In the genomic region with DNA sequence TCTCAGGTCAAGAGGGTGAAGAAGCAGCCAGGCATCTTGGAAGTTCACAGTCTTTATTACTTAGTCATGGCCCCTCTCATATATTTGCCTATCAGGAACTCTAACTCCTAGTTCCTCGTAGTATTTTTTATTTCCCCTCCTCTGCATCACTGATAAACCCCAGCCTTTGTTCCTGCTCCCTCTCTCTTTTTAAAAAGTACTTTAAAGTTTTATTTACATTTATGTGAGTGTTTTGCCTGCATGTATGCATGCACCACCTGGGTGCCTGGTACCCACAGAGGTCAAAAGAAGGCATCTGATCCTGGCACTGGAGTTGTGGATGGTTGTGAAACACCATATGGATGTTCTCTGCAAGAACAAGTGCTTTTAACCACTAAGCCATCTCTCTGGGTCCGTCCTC, we compare ENCODE assay signal across 23 mouse cellular contexts. TPM values are rescaled to one million over a fixed set of nuclear protein-coding genes. Genes with fewer than 3 reads are reported as not detected.
DNase-seq lines count a peak whose midpoint lies in the region; ATAC-seq and TF ChIP-seq lines count a peak whose summit lies in the region.
"Had no signal": no experiment of that assay in that cellular context is flagged by ENCODE, and none has a peak within 500 bp of the region (broad histone marks: within the 10 kb centered on the region; RNA-seq: fewer than 3 reads in every experiment).

No protein-coding gene starts in this region.

- H3K27ac ChIP-seq in forebrain, embryonic 10.5 days = peak overlapping the region; percentile 85; the same call in 1 of the 2 replicates
- no peak overlapping the region for H3K27ac ChIP-seq in forebrain, embryonic 16.5 days (ENCODE audit: low read length)
- peak overlapping the region; percentile 81 for H3K27ac ChIP-seq in midbrain, embryonic 10.5 days (replicated peaks)
- H3K27ac ChIP-seq in midbrain, embryonic 14.5 days (replicated peaks; ENCODE audit: low read depth, low read length) = no peak overlapping the region
- 0 out of 2 replicates have a peak overlapping the region, but pooled peaks have one; percentile 63 for H3K27ac ChIP-seq in forebrain, embryonic 15.5 days (replicated peaks)
- no peak overlapping the region for H3K27ac ChIP-seq in thymus, adult 2 months (ENCODE audit: control insufficient read depth, insufficient read depth, low read length)
- H3K27ac ChIP-seq: intestine, embryonic 15.5 days; liver, embryonic 13.5 days; stomach, postnatal 0 days had no signal

- H3K36me3 ChIP-seq in forebrain, embryonic 10.5 days (replicated peaks) = peaks cover 4% of the 10 kb centered on the region; the same call in 1 of the 2 replicates
- H3K36me3 ChIP-seq in forebrain, embryonic 16.5 days (ENCODE audit: control insufficient read depth, insufficient read depth) = no peaks in the 10 kb centered on the region
- peaks cover 5% of the 10 kb centered on the region; the same call in 1 of the 2 replicates for H3K36me3 ChIP-seq in midbrain, embryonic 10.5 days
- peaks cover 10% of the 10 kb centered on the region; the same call in 1 of the 2 replicates for H3K36me3 ChIP-seq in midbrain, embryonic 14.5 days (ENCODE audit: control insufficient read depth, insufficient read depth, low read length)
- peaks cover 6% of the 10 kb centered on the region for H3K36me3 ChIP-seq in forebrain, embryonic 15.5 days
- no peaks in the 10 kb centered on the region for H3K36me3 ChIP-seq in myocyte (ENCODE audit: control insufficient read depth, insufficient read depth)
- no peaks in the 10 kb centered on the region for H3K36me3 ChIP-seq in thymus, adult 2 months (ENCODE audit: control insufficient read depth, insufficient read depth, low read length)
- H3K36me3 ChIP-seq: heart, embryonic 12.5 days; intestine, embryonic 15.5 days; liver, embryonic 13.5 days had no signal

- H3K9me3 ChIP-seq in forebrain, embryonic 10.5 days = no peaks in the 10 kb centered on the region
- H3K9me3 ChIP-seq in forebrain, embryonic 16.5 days (ENCODE audit: control insufficient read depth, low read length) = no peaks in the 10 kb centered on the region
- H3K9me3 ChIP-seq in midbrain, embryonic 10.5 days (replicated peaks) = no peaks in the 10 kb centered on the region
- H3K9me3 ChIP-seq in midbrain, embryonic 14.5 days (ENCODE audit: control insufficient read depth, low read length) = no peaks in the 10 kb centered on the region
- no peaks in the 10 kb centered on the region for H3K9me3 ChIP-seq in forebrain, embryonic 15.5 days
- H3K9me3 ChIP-seq: heart, embryonic 12.5 days; intestine, embryonic 15.5 days; liver, embryonic 13.5 days had no signal

- WGBS in forebrain, embryonic 10.5 days = 76% methylated on average over 2 of the region's 2 CpGs
- 59% methylated on average over 2 of the region's 2 CpGs for WGBS in forebrain, embryonic 16.5 days
- 66% methylated on average over 2 of the region's 2 CpGs for WGBS in midbrain, embryonic 10.5 days
- WGBS in midbrain, embryonic 14.5 days = 58% methylated on average over 2 of the region's 2 CpGs
- 64% methylated on average over 2 of the region's 2 CpGs for WGBS in forebrain, embryonic 15.5 days
- WGBS in thymus, adult 2 months = 51% methylated on average over 2 of the region's 2 CpGs

- H3K79me2 ChIP-seq in myocyte (ENCODE audit: control insufficient read depth, insufficient read depth) = no peaks in the 10 kb centered on the region

- H3K9ac ChIP-seq in forebrain, embryonic 16.5 days (replicated peaks; ENCODE audit: low read depth, low read length) = no peak overlapping the region
- no peak overlapping the region for H3K9ac ChIP-seq in midbrain, embryonic 14.5 days (replicated peaks; ENCODE audit: low read length)
- H3K9ac ChIP-seq in forebrain, embryonic 15.5 days (replicated peaks) = no peak overlapping the region
- H3K9ac ChIP-seq: liver, embryonic 13.5 days had no signal

- H3K4me3 ChIP-seq in forebrain, embryonic 10.5 days = no peak overlapping the region
- H3K4me3 ChIP-seq in forebrain, embryonic 16.5 days (replicated peaks; ENCODE audit: low read length) = no peak overlapping the region
- peak overlapping the region; percentile 55; the same call in 1 of the 2 replicates for H3K4me3 ChIP-seq in midbrain, embryonic 10.5 days
- no peak overlapping the region for H3K4me3 ChIP-seq in midbrain, embryonic 14.5 days (replicated peaks; ENCODE audit: low read depth, low read length)
- no peak overlapping the region for H3K4me3 ChIP-seq in forebrain, embryonic 15.5 days
- peak overlapping the region; percentile 9 for H3K4me3 ChIP-seq in myocyte
- H3K4me3 ChIP-seq in thymus, adult 2 months (ENCODE audit: control insufficient read depth, insufficient read depth, low read length) = no peak overlapping the region

- H3K4me2 ChIP-seq in forebrain, embryonic 16.5 days (ENCODE audit: low read length) = no peak overlapping the region
- no peak overlapping the region for H3K4me2 ChIP-seq in midbrain, embryonic 14.5 days (ENCODE audit: low read length)
- H3K4me2 ChIP-seq in forebrain, embryonic 15.5 days (replicated peaks) = no peak overlapping the region
- H3K4me2 ChIP-seq in myocyte (ENCODE audit: low read depth) = no peak overlapping the region

- H3K27me3 ChIP-seq in forebrain, embryonic 10.5 days (ENCODE audit: poor library complexity, severe bottlenecking) = no peaks in the 10 kb centered on the region
- no peaks in the 10 kb centered on the region for H3K27me3 ChIP-seq in forebrain, embryonic 16.5 days (replicated peaks; ENCODE audit: control insufficient read depth, insufficient read depth, low read length)
- H3K27me3 ChIP-seq in midbrain, embryonic 10.5 days (ENCODE audit: low read depth, poor library complexity, severe bottlenecking) = no peaks in the 10 kb centered on the region
- H3K27me3 ChIP-seq in midbrain, embryonic 14.5 days (ENCODE audit: control insufficient read depth, insufficient read depth, low read length) = no peaks in the 10 kb centered on the region
- H3K27me3 ChIP-seq in forebrain, embryonic 15.5 days = no peaks in the 10 kb centered on the region
- H3K27me3 ChIP-seq in myocyte (ENCODE audit: control insufficient read depth, insufficient read depth, insufficient read length) = no peaks in the 10 kb centered on the region
- H3K27me3 ChIP-seq in thymus, adult 2 months (ENCODE audit: control insufficient read depth, insufficient read depth, low read length) = no peaks in the 10 kb centered on the region
- H3K27me3 ChIP-seq: heart, embryonic 12.5 days; intestine, embryonic 15.5 days; liver, embryonic 13.5 days had no signal

- TF ChIP-seq CTCF in thymus, adult 2 months (IDR thresholded peaks at IDR 0.05; ENCODE audit: borderline replicate concordance, control insufficient read depth, extremely low read depth, insufficient read depth, low read length, poor library complexity) = no peak

- no peak for TF ChIP-seq POLR2A in myocyte (IDR thresholded peaks at IDR 0.05; ENCODE audit: insufficient read length, low read depth)
- TF ChIP-seq POLR2A in thymus, adult 2 months (IDR thresholded peaks at IDR 0.05; ENCODE audit: control insufficient read depth, extremely low read depth, insufficient read depth, low read length, poor library complexity) = no peak

- ATAC-seq in forebrain, embryonic 16.5 days = no peak
- no peak for ATAC-seq in midbrain, embryonic 14.5 days (ENCODE audit: low FRiP score, low TSS enrichment)
- no peak for ATAC-seq in forebrain, embryonic 15.5 days (replicated peaks)

- peaks cover 18% of the 10 kb centered on the region for H3K4me1 ChIP-seq in forebrain, embryonic 10.5 days
- H3K4me1 ChIP-seq in forebrain, embryonic 16.5 days (replicated peaks; ENCODE audit: control insufficient read depth, insufficient read depth, low read length) = peaks cover 13% of the 10 kb centered on the region
- peaks cover 17% of the 10 kb centered on the region for H3K4me1 ChIP-seq in midbrain, embryonic 10.5 days
- H3K4me1 ChIP-seq in midbrain, embryonic 14.5 days (ENCODE audit: control insufficient read depth, insufficient read depth, low read length) = peaks cover 6% of the 10 kb centered on the region
- H3K4me1 ChIP-seq in forebrain, embryonic 15.5 days = peaks cover 14% of the 10 kb centered on the region
- H3K4me1 ChIP-seq in thymus, adult 2 months (replicated peaks; ENCODE audit: control insufficient read depth, insufficient read depth, low read length) = no peaks in the 10 kb centered on the region; the same call in 1 of the 2 replicates
- H3K4me1 ChIP-seq: heart, embryonic 12.5 days; intestine, embryonic 15.5 days; liver, embryonic 13.5 days had no signal

- no peak overlapping the region for H3ac ChIP-seq in myocyte (ENCODE audit: control insufficient read depth, insufficient read length)

- DNase-seq in forebrain, embryonic 10.5 days (ENCODE audit: extremely low spot score, low spot score) = no peak
- no peak for DNase-seq in midbrain, embryonic 10.5 days (ENCODE audit: low spot score)
- no peak for DNase-seq in midbrain, embryonic 14.5 days
- DNase-seq in thymus, adult 2 months = no peak
- no peak for DNase-seq in layer of hippocampus, postnatal 25 days (ENCODE audit: extremely low spot score in 1 of 2, low spot score in 1 of 2)
- DNase-seq: adrenal gland, postnatal 10 days; cerebellum, adult 2 months; cerebellum, postnatal 36 days; embryo, embryonic 11 days; gastrocnemius, postnatal 25 days; heart, postnatal 10 days; kidney, adult 8-10 months; kidney, postnatal 14 days; liver, embryonic 13.5 days; lung, adult 2 months; lung, postnatal 14 days; right cerebral cortex, adult 18-20 months had no signal

TF ChIP-seq in myocyte, 11 proteins besides CTCF, POLR2A, EP300 and RAD21 (continues in another document):
- TF ChIP-seq POLR2AphosphoS2 (IDR thresholded peaks at IDR 0.05; ENCODE audit: insufficient read length, low read depth) (no peak), TCF12 (IDR thresholded peaks at IDR 0.05; ENCODE audit: insufficient read depth, poor library complexity, severe bottlenecking) (no peak), TCF3 (IDR thresholded peaks at IDR 0.05; ENCODE audit: insufficient read length, low read depth) (no peak), SRF (IDR thresholded peaks at IDR 0.05; ENCODE audit: control insufficient read depth, insufficient read length, low read depth) (no peak), MAX (IDR thresholded peaks at IDR 0.05; ENCODE audit: low read depth) (no peak), E2F4 (IDR thresholded peaks at IDR 0.05; ENCODE audit: insufficient read depth) (no peak), MYOD1 (IDR thresholded peaks at IDR 0.05; ENCODE audit: control insufficient read depth in 1 of 3, insufficient read length in 2 of 3, low read depth in 2 of 3) (no peak), REST (IDR thresholded peaks at IDR 0.05; ENCODE audit: insufficient read depth, insufficient read length) (no peak)

RNA-seq across cellular contexts. Expression of gene Atp8b5, which starts 0.8 kb away (rescaled TPM):
- 0.32 and 0.53 TPM in 2 replicates for polyA plus RNA-seq in forebrain, embryonic 10.5 days (2016; fragmentation: Nextera tagmentation; extraction: Ambion mirVana)
- polyA plus RNA-seq in forebrain, embryonic 16.5 days (2015; fragmentation: Nextera tagmentation; extraction: Ambion mirVana) = 0.39 and 0.63 TPM in 2 replicates
- polyA plus RNA-seq in midbrain, embryonic 10.5 days (2016; fragmentation: Nextera tagmentation; extraction: Ambion mirVana) = 0.57 TPM in 2 replicates
- polyA plus RNA-seq in midbrain, embryonic 14.5 days (2014; fragmentation: Nextera tagmentation; extraction: Ambion mirVana) = 0.23 and 0.57 TPM in 2 replicates
- polyA plus RNA-seq in forebrain, embryonic 15.5 days (2015; fragmentation: Nextera tagmentation; extraction: Ambion mirVana) = 0.92 and 0.98 TPM in 2 replicates
- polyA plus RNA-seq in myocyte (2012; fragmentation: generic; extraction: Trizol) = not detected
- polyA plus RNA-seq in thymus, adult 2 months (2012; rRNA removed) = 0.10 and 0.36 TPM in 2 replicates
- total RNA-seq in layer of hippocampus, postnatal 25 days (2021) = under 1 TPM; 0.12 to 0.23 TPM
- total RNA-seq: gastrocnemius, postnatal 25 days had no signal
- polyA plus RNA-seq: heart, embryonic 12.5 days had no signal

Comparison
In these comparisons a context has a peak if more than half of its experiments do, and no peak if none do; other contexts are left out.
1. H3K27ac ChIP-seq: peak in forebrain, embryonic 10.5 days (single experiment), midbrain, embryonic 10.5 days (single experiment) and forebrain, embryonic 15.5 days (single experiment); none in forebrain, embryonic 16.5 days (single experiment), midbrain, embryonic 14.5 days (single experiment) and thymus, adult 2 months (single experiment).
2. H3K4me3 ChIP-seq: peak in midbrain, embryonic 10.5 days (single experiment) and myocyte (single experiment); none in forebrain, embryonic 10.5 days (single experiment), forebrain, embryonic 16.5 days (single experiment), midbrain, embryonic 14.5 days (single experiment), forebrain, embryonic 15.5 days (single experiment) and thymus, adult 2 months (single experiment).